Mouse (Mus musculus): ENCODE measurements at regions not wholly inside any gene's neighbourhood (a gene's known extent, or its start where the extent isn't known, plus 50 kb on each side); places are given as distances from the start of the nearest gene placed in this dataset.

GRCm38 (mm10) chr10:6053207-6053606, 131.0 kb upstream of the Rgs17 start:
- in situ Hi-C loops (cut with MboI, MseI): no loop called here

GRCm38 (mm10) chr10:6043358-6043757, 121.2 kb upstream of the Rgs17 start:
- in situ Hi-C loops (cut with MboI, MseI): loop anchor here in 1 of 2 experiments (5.0 to 25.0 kb wide), 3 partner anchors 636 to 1239 kb away; partner anchors contain the start of gene Ipcef1

GRCm38 (mm10) chr10:6039771-6040170, 117.6 kb upstream of the Rgs17 start:
- in situ Hi-C loops (cut with MboI, MseI): loop anchor here in 1 of 2 experiments (5.0 to 25.0 kb wide), 3 partner anchors 632 to 1235 kb away; partner anchors contain the start of gene Ipcef1

GRCm38 (mm10) chr10:6035792-6036487, 113.7 kb upstream of the Rgs17 start:
- in situ Hi-C loops (cut with MboI, MseI): loop anchor here in 1 of 2 experiments (25.0 kb wide), 1 partner anchor 1026 kb away; the partner anchor contains the start of gene Ipcef1

GRCm38 (mm10) chr10:6032469-6032868, 110.3 kb upstream of the Rgs17 start:
- in situ Hi-C loops (cut with MboI, MseI): loop anchor here in 1 of 2 experiments (25.0 kb wide), 1 partner anchor 1030 kb away; the partner anchor contains the start of gene Ipcef1

GRCm38 (mm10) chr10:6027551-6027950, 105.4 kb upstream of the Rgs17 start:
- in situ Hi-C loops (cut with MboI, MseI): loop anchor here in 1 of 2 experiments (25.0 kb wide), 1 partner anchor 1035 kb away; the partner anchor contains the start of gene Ipcef1

GRCm38 (mm10) chr10:6026317-6026716, 104.1 kb upstream of the Rgs17 start:
- in situ Hi-C loops (cut with MboI, MseI): loop anchor here in 1 of 2 experiments (25.0 kb wide), 1 partner anchor 1036 kb away; the partner anchor contains the start of gene Ipcef1

GRCm38 (mm10) chr10:6022609-6023283, 100.5 kb upstream of the Rgs17 start:
- in situ Hi-C loops (cut with MboI, MseI): no loop called here

GRCm38 (mm10) chr10:6020944-6021684, 98.9 kb upstream of the Rgs17 start:
- in situ Hi-C loops (cut with MboI, MseI): no loop called here

- in situ Hi-C loops (cut with MboI, MseI): no loop called here
These were observed 91.5 kb upstream of the Rgs17 start for GRCm38 (mm10) chr10:6013743-6014142.

GRCm38 (mm10) chr10:6011541-6011940, 89.3 kb upstream of the Rgs17 start:
- in situ Hi-C loops (cut with MboI, MseI): no loop called here

GRCm38 (mm10) chr10:6011029-6011428, 88.8 kb upstream of the Rgs17 start:
- in situ Hi-C loops (cut with MboI, MseI): no loop called here

GRCm38 (mm10) chr10:6007238-6007972, 85.2 kb upstream of the Rgs17 start:
- in situ Hi-C loops (cut with MboI, MseI): no loop called here

GRCm38 (mm10) chr10:5981433-5981832, 59.2 kb upstream of the Rgs17 start:
- in situ Hi-C loops (cut with MboI, MseI): no loop called here

GRCm38 (mm10) chr10:5978534-5978933, 56.3 kb upstream of the Rgs17 start:
- in situ Hi-C loops (cut with MboI, MseI): no loop called here
